Mouse (Mus musculus) frontal cortex, postnatal 36 days (tissue): Measurements from ENCODE around the gene Mcm6.

Source experiments
- DNase-seq, 2 experiments: peaks; one replicate each; pipeline ENCODE4 v3.0.0; 2022; ENCODE audit warnings: low spot score in 2 of 2

Mcm6 gene

GRCm38 (mm10) chr1:128359554-128360376 is at the start of gene Mcm6:
Mcm6 (minus strand) TSS chr1:128359664.
- DNase-seq = peak; percentile 89 to 94

- no peak for DNase-seq
These were observed 47.4 kb upstream of the Mcm6 start for GRCm38 (mm10) chr1:128406846-128407245.

GRCm38 (mm10) chr1:128405675-128406074 is 46.2 kb upstream of the Mcm6 start:
- DNase-seq = no peak

GRCm38 (mm10) chr1:128405041-128405481 is 45.6 kb upstream of the Mcm6 start:
- no peak for DNase-seq

- no peak for DNase-seq
These were observed 41.5 kb upstream of the Mcm6 start for GRCm38 (mm10) chr1:128400926-128401325.

- DNase-seq = no peak
These were observed 40.8 kb upstream of the Mcm6 start for GRCm38 (mm10) chr1:128399941-128400915.

GRCm38 (mm10) chr1:128398738-128399445 is 39.4 kb upstream of the Mcm6 start:
- no peak for DNase-seq

- no peak for DNase-seq
These were observed 35.2 kb upstream of the Mcm6 start for GRCm38 (mm10) chr1:128394657-128395056.

- no peak for DNase-seq
These were observed 32.9 kb upstream of the Mcm6 start for GRCm38 (mm10) chr1:128392382-128392781.

GRCm38 (mm10) chr1:128386487-128386886 is 27.0 kb upstream of the Mcm6 start:
- no peak for DNase-seq

GRCm38 (mm10) chr1:128376841-128377240 is 17.4 kb upstream of the Mcm6 start:
- no peak for DNase-seq

- no peak for DNase-seq
These were observed 12.8 kb upstream of the Mcm6 start for GRCm38 (mm10) chr1:128372143-128372860.

- peak; percentile 24 to 63 for DNase-seq
These were observed 9.4 kb upstream of the Mcm6 start for GRCm38 (mm10) chr1:128368732-128369441.

GRCm38 (mm10) chr1:128360601-128361000 is 1.1 kb upstream of the Mcm6 start:
- peak; percentile 33 to 75 for DNase-seq

- no peak for DNase-seq
These were observed 429 bp downstream of the Mcm6 start for GRCm38 (mm10) chr1:128358916-128359553.

GRCm38 (mm10) chr1:128358276-128358675 is 1.2 kb downstream of the Mcm6 start:
- DNase-seq = no peak

GRCm38 (mm10) chr1:128357452-128357851 is 2.0 kb downstream of the Mcm6 start:
- DNase-seq = no peak

- no peak for DNase-seq
These were observed 6.4 kb downstream of the Mcm6 start for GRCm38 (mm10) chr1:128353092-128353491.

GRCm38 (mm10) chr1:128344232-128344631 is 15.2 kb downstream of the Mcm6 start:
- no peak for DNase-seq
